Mouse (Mus musculus) thymus, adult 2 months (tissue): Measurements from ENCODE around the gene Tshz2. TPM values are rescaled to one million over a fixed set of nuclear protein-coding genes. Genes with fewer than 3 reads are reported as not detected.

ENCODE experiments used
- DNase-seq: peaks from one replicate; pipeline ENCODE4 v3.0.0; 2021
- H3K27ac ChIP-seq: fragments of 200-500 bp; 2 replicates; pipeline ENCODE4 v1.5.1; 2012; ENCODE audit warnings: low read length, control low read depth; ENCODE audit not compliant: control insufficient read depth, insufficient read depth
- H3K27me3 ChIP-seq: fragments of 200-500 bp; 2 replicates; pipeline ENCODE4 v1.6.1; 2012; ENCODE audit warnings: mild to moderate bottlenecking, low read length, moderate library complexity, mixed read lengths; ENCODE audit not compliant: control insufficient read depth, insufficient read depth
- H3K36me3 ChIP-seq: fragments of 200-500 bp; 2 replicates; pipeline ENCODE4 v1.6.1; 2012; ENCODE audit warnings: mild to moderate bottlenecking, low read length, moderate library complexity; ENCODE audit not compliant: control insufficient read depth, insufficient read depth
- H3K4me1 ChIP-seq: fragments of 200-500 bp; replicated peaks from 2 replicates; pipeline ENCODE4 v1.6.1; 2012; ENCODE audit warnings: low read length; ENCODE audit not compliant: control insufficient read depth, insufficient read depth
- H3K4me3 ChIP-seq: fragments of 200-500 bp; 2 replicates; pipeline ENCODE4 v1.5.1; 2012; ENCODE audit warnings: mild to moderate bottlenecking, low read length, control low read depth, moderate library complexity; ENCODE audit not compliant: control insufficient read depth, insufficient read depth
- CTCF ChIP-seq: fragments of 200-500 bp; IDR thresholded peaks from 2 replicates; pipeline ENCODE4 v1.5.1; 2012; ENCODE audit warnings: mild to moderate bottlenecking, control low read depth, low read length, moderate library complexity, borderline replicate concordance; ENCODE audit not compliant: control insufficient read depth, poor library complexity, insufficient read depth; ENCODE audit errors: extremely low read depth
- POLR2A ChIP-seq: fragments of 200-500 bp; IDR thresholded peaks from 2 replicates; pipeline ENCODE4 v1.6.1; 2012; ENCODE audit warnings: mild to moderate bottlenecking, low read length, control low read depth, moderate library complexity; ENCODE audit not compliant: control insufficient read depth, poor library complexity, insufficient read depth; ENCODE audit errors: extremely low read depth
- WGBS: fragments of 180-500 bp; shearing (Covaris S2); methylation state at CpG from one replicate; pipeline ENCODE4 v1.1.7; 2018; 5-methylcytosine and 5-hydroxymethylcytosine counted together
- polyA plus RNA-seq: library from polyadenylated mRNA; depleted of rRNA; stranded (reverse); fragments of >200 nt; gene quantifications from 2 replicates; pipeline ENCODE4 v1.2.3, GENCODE M21; 2012

Gene Tshz2
- polyA plus RNA-seq, 1 experiment = 2.5 TPM

- no peak overlapping the region for H3K27ac ChIP-seq
- H3K27me3 ChIP-seq = no peaks in the 10 kb centered on the region; the same call in 1 of the 2 replicates
- no peaks in the 10 kb centered on the region for H3K36me3 ChIP-seq
- H3K4me1 ChIP-seq = peaks cover 14% of the 10 kb centered on the region
- H3K4me3 ChIP-seq = no peak overlapping the region
- 96% methylated on average over 3 of the region's 3 CpGs for WGBS
- DNase-seq = no peak
- TF ChIP-seq CTCF (no peak), POLR2A (no peak)
Observed at GRCm38 (mm10) chr2:169630070-169630469, 2.7 kb upstream of the Tshz2 start.

- Histone ChIP-seq H3K4me3 (peak overlapping the region; percentile 38), H3K4me1 (peaks cover 14% of the 10 kb centered on the region), H3K27me3 (no peaks in the 10 kb centered on the region; the same call in 1 of the 2 replicates), H3K27ac (no peak overlapping the region), H3K36me3 (no peaks in the 10 kb centered on the region)
- DNase-seq = peak; percentile 18
- WGBS = 2% methylated on average over 38 of the region's 38 CpGs
- TF ChIP-seq CTCF (no peak), POLR2A (no peak)
Observed at GRCm38 (mm10) chr2:169633491-169634289, 877 bp downstream of the Tshz2 start.

DNA sequence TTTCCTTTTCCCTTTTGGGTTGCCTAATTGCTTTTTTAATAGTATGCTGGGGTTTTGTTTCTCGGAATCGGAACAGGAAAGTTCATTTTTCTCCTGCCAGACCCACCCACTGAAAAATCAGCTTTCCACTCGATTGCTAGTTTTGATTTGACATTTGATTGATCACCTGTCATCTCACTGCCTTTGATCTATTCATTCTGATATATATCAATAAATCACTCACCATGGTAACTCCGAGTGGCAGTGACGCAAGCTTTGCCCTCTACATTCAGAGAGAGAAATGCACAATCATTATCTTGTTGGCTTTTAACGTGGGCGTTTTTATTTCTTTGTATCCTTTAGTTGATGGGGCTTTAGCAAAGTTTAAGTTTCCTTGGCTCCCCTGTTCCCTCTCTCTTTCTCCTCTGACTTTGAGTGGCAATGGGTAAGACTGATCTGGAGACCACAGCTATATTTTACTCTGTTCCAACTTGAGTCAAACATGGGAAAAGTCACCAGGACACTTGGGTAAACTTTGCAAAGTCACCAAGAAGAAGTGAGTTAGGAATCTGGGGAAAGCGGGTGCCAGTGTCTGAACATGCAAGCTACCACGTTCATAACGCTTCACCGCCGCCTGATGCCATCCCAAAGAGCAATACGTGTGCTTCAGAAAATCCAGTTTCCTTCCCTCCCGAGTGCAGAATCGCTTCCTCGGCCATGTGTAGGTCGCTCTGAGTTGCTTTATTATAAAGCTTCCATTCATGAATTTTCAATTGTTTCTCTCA is 2.0 kb downstream of the Tshz2 start:
- no peak overlapping the region for H3K27ac ChIP-seq
- WGBS = 65% methylated on average over 17 of the region's 17 CpGs
- no peak overlapping the region for H3K4me3 ChIP-seq

GRCm38 (mm10) chr2:169635428-169635827 is 2.6 kb downstream of the Tshz2 start:
- no peaks in the 10 kb centered on the region for H3K36me3 ChIP-seq
- H3K27me3 ChIP-seq = no peaks in the 10 kb centered on the region; the same call in 1 of the 2 replicates
- H3K4me3 ChIP-seq = no peak overlapping the region
- DNase-seq = no peak
- peaks cover 14% of the 10 kb centered on the region for H3K4me1 ChIP-seq
- 89% methylated on average over 7 of the region's 7 CpGs for WGBS
- TF ChIP-seq POLR2A = no peak
- H3K27ac ChIP-seq = no peak overlapping the region

More for the DNA sequence above, 2.0 kb downstream of the Tshz2 start:
- H3K27me3 ChIP-seq = no peaks in the 10 kb centered on the region; the same call in 1 of the 2 replicates
- no peaks in the 10 kb centered on the region for H3K36me3 ChIP-seq
- peaks cover 14% of the 10 kb centered on the region for H3K4me1 ChIP-seq
- no peak for DNase-seq
- TF ChIP-seq POLR2A = no peak
- TF ChIP-seq CTCF = no peak

DNA sequence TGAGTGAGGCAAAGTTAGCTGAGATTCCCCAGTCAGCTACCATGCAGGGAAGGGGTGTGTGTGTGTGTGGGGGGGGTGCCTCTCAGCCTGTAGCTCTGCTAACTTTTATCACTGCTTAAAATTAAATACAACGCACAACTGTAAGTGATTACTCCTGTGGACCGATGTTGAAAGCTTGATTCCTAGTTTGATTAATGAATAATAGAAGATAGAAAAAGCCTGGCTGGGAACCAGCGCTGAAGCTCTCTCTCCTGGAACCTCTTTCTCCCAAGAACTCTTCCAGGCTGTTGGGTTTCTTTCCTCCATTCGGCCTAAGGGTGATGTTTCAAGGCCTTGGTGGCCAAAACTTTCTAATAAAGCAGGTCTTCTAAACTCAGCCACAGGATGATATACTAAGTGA is 3.6 kb downstream of the Tshz2 start:
- peaks cover 14% of the 10 kb centered on the region for H3K4me1 ChIP-seq
- no peaks in the 10 kb centered on the region for H3K36me3 ChIP-seq
- TF ChIP-seq CTCF (no peak), POLR2A (no peak)
- no peak for DNase-seq
- 91% methylated on average over 4 of the region's 4 CpGs for WGBS
- H3K4me3 ChIP-seq = no peak overlapping the region
- H3K27ac ChIP-seq = no peak overlapping the region
- H3K27me3 ChIP-seq = no peaks in the 10 kb centered on the region

GRCm38 (mm10) chr2:169641547-169641946 is 8.7 kb downstream of the Tshz2 start:
- H3K4me3 ChIP-seq = no peak overlapping the region
- TF ChIP-seq POLR2A = no peak
- TF ChIP-seq CTCF = no peak
- 90% methylated on average over 14 of the region's 14 CpGs for WGBS
- DNase-seq = no peak
- no peaks in the 10 kb centered on the region for H3K4me1 ChIP-seq
- no peak overlapping the region for H3K27ac ChIP-seq
- H3K27me3 ChIP-seq = no peaks in the 10 kb centered on the region
- H3K36me3 ChIP-seq = no peaks in the 10 kb centered on the region

DNA sequence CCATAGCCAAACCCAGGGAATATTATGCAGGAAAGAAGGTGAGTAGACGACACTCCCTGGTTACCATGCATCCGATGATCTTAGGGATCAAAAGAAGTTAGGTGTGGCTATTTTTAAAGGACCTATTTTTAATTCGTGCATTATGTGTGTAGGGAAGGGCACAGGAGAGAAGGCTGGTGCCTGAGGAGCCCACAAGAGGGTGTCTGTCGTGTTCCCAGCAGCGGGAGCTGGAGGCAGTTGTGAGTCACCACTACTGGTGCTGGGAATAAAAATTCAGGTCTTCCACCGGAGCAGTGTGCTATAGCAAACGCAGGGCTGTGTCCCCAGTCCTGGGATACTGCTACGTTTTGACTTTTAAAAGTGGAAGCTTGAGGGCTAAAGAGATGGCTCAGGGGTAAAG is 9.6 kb downstream of the Tshz2 start:
- DNase-seq = no peak
- Histone ChIP-seq H3K27me3 (no peaks in the 10 kb centered on the region), H3K36me3 (no peaks in the 10 kb centered on the region), H3K4me3 (no peak overlapping the region), H3K27ac (no peak overlapping the region), H3K4me1 (no peaks in the 10 kb centered on the region)
- 90% methylated on average over 8 of the region's 8 CpGs for WGBS
- TF ChIP-seq CTCF = no peak
- no peak for TF ChIP-seq POLR2A
